Mouse (Mus musculus) cerebellum, adult 11 months (tissue): Measurements from ENCODE around the gene Mdc1.
A peak's percentile ranks its signal among the peaks of the same experiment; 100 is the strongest.

Experiments used
- DNase-seq: peaks from one replicate; pipeline ENCODE4 v3.0.0; 2022

The Mdc1 gene

GRCm38 (mm10) chr17:35859371-35859770, 18.1 kb downstream of the Mdc1 start:
- no peak for DNase-seq

- DNase-seq = no peak
Observed at GRCm38 (mm10) chr17:35859835-35860234, 18.5 kb downstream of the Mdc1 start.

DNA sequence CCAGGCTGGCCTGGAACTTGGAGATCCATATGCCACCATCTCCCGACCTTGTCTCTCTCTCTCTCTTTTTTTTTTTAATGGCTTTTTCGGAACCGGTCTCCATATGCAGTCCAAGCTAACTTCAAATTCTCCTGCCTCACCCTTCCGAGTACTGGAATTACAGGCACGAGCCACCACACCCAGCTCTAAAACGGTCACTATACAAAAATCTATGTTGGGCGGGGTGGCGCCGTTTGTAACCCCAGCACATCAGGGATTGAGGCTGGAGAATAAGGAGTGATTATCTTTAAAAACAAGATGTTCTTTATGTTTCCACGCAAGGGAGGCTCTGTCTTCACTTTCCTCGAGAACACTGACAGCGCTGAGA, 19.5 kb downstream of the Mdc1 start:
- DNase-seq = no peak

DNA sequence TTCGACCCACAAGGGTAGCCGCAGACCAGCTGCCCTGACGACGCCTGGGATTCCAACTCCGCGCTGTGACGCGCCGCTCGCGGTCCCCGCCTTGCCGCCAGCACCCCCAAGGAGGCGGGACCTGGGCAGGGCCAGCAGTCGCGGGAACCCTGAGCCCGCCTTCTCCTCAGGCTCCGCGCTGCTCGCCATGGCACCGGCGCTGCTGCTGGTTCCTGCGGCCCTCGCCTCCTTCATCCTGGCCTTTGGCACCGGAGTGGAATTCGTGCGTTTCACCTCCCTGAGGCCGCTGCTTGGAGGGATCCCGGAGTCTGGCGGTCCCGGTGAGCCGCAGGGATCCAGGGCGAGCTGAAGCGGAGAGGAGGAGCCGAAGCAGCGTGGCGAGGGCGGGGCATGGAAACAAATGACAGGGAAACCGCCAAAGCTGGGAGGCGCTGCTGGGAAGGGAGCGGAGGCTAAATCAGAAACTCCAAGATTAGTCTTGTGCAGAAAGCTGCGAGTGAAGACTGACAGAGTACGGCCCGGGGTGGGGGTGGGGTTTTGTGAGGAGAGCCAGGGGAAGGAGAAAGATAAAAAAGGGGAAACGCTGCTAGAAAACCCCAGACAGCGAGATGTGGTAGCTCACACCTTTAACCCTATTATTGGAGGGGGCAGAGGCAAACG, 20.0 kb downstream of the Mdc1 start, which contains the start of gene Nrm:
Nrm (plus strand) TSS at position 121 of the 660 bp plus-strand sequence.
- peak; percentile 87 for DNase-seq

GRCm38 (mm10) chr17:35864832-35865353, 23.6 kb downstream of the Mdc1 start:
- no peak for DNase-seq

GRCm38 (mm10) chr17:35865481-35866280, 24.4 kb downstream of the Mdc1 start, which contains the start of gene Ppp1r18:
Gene Ppp1r18, plus strand, starts transcription at chr17:35865593.
- DNase-seq = no peak

GRCm38 (mm10) chr17:35866281-35866831, 25.0 kb downstream of the Mdc1 start:
- DNase-seq = no peak

DNA sequence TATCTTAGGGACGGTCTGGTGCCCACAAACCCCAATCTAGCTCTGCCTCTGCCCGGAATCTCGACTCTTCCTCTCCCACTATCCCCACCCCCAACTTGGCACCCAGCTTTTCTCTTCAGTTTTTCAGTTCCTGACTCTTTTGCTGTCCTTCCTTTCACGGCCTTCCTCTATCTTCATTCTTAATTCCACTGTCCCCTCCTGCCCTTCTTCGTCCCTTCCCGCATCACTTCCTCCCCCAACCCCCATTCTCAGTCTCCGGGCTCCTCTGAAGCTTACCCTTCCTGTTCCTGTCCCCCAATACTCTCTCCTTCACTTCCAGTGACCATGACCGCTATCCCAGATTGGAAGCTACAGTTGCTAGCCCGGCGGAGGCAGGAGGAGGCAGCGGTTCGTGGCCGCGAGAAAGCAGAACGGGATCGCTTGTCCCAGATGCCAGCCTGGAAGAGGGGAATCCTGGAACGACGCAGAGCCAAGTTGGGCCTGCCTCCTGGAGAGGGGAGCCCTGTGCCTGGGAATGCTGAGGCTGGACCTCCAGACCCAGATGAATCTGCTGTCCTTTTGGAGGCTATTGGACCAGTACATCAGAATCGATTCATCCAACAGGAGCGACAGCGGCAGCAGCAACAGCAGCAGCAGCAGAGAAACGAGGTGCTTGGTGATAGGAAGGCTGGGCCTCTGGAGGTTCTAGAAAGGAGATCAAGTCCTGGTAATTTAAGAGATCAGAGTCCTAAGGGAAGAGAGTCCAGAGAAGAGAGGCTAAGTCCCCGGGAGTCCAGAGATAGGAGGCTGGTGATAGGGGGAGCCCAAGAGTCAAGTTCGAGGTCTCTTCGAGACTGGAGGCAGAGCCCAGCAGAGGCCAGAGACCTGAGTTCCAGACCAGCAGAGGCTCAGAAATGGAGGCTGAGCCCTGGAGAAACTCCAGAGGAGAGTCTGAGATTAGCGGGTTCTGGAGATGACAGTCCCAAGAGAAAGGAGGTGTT, 25.9 kb downstream of the Mdc1 start:
- no peak for DNase-seq

DNA sequence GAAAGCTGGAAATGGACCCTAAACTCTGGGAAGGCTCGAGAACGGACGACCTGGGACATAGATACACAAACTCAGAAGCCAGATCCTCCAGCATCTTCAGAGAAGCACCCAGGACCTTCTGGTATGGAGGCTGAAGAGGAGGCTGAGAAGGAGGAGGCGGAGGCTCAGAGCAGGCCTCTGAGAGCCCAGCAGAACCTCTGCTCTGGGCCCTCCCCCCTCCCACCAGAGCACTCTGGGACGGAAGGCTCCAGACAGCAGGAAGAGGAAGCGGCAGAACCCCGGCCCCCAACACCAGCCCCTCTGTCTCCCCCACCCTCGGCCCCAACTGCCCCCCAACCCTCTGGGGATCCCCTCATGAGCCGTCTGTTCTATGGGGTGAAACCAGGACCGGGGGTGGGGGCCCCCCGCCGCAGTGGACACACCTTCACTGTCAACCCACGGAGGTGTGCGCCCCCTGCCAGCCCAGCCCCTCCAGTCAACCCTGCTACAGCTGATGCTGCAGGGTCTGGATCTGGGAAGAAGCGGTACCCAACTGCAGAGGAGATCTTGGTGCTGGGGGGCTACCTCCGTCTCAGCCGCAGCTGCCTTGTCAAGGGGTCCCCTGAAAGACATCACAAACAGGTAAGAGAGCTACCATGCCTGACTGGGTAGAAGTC, 27.0 kb downstream of the Mdc1 start:
- DNase-seq = no peak

DNA sequence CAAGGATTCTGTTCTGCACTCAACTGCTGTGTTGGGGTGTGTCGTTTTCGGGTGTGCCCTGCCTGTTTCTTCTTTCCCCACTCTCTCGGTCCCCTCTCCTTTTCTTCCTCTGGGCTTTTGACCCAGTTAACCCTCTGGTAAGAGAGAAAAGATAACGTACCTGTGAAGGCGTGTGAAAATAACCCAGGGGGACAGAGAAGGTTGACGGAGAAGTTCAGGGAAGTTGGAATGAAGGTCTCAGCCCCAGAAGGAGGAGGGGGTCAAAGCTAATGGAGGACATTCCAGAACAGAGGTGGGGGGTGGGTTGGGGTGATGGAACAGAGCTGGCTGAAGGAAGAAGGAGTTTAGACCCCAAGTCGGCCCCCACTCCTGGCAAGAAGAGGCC, 27.6 kb downstream of the Mdc1 start:
- DNase-seq = no peak

DNA sequence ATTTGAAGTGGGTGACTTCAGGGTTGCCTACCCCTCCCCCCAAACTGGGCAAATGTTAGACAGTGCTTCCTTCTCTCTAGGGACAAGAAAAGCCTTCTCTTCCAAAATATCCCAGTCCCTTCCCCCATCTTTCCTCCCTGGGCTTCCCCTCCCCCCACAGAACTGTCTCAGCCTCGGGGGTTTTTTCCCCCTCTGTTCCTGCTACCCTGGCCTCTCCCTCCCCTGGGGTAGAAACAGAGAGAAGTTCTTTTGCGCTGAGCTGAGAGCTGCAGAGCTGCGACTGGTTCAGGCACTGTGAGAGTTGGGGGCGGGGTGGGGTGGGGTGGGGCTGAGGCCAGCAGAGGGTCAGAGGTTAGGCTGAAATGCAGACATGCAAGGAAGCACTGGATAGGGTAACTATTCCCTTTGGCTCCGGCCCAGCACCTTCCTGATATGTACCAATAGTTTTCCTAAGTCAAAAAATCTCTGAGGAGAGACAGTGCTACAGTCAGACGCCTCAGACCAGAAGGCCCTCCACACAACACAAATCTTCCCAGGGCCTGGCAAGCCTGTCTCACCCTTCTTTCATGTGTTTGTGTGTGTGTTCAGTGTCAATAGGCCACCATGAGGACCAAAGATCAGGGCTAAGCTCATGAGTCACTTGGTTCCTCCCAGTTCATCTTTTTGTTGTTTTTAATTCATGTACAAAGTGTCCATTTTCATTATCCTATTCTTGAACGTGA, 28.2 kb downstream of the Mdc1 start:
- DNase-seq = no peak

DNA sequence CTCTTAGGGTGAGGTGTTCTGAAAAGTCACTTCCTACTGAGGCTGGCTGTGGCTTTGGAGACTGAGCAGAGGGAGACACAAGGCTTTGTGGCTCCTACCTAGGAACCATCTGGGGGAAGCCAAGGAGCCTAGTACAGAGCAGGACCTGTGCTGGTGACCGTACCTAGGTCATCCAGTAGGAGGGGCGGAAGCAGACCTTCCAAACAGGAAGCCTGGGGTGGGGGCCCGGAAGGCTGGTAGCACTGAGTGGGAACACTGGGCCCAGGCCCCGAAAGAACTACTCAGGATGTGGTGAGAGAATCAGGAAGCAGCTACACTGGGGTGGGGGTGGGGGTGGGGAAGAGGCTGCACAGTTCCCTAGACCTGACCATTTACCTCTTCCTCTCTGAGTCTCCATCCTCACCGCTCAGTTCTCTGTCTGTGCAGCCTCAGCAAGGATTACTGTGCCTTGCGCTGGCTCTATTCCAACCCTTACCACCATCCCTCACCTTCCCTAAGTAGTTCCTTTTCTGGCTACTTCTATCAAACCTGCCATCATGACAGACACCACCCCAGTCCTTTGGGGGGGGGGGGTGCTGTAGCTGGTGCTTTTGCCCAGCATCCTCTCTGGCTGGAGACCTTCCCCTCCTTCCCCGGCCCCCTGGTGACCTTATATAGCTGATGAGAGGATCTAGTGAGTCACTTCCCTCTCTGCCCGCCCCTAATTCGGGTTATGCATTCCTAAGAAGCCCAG, 29.0 kb downstream of the Mdc1 start:
- no peak for DNase-seq

DNA sequence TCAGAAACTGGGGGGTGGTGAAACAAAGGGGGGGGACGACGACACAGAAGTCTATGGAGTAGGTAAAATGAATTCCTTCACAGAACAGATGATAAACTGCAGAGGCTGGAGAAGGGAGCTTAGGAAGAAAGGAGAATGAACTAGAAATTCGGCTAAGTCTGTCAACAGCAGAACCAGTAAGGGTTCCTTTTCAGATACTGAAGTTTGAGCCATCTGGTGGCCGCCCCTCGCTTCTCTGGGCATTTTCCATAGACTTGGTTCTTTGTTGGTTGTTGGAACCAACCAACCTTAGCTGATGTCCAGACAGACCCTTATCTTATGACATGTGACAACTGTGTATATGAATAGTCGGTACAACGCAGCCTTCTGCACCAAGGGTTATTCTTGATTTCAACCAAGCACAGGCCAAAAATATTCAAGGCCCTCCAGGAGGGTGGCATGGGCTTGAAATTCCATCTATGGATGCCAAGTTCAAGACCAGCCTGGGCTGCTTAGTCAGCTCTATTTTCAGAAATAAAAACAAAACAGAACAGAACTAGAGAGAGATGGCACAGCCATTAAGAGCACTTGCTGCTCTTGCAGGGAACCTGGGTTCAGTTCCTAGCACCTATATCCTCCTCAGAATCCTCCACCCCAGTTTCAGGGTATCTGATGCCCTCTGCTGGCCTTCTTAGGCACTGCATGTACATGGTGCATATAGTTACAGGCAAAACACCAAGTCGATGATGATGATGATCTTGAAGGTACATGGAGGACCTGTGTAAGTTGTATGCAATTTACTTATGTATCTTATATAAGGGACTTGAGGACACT, 29.8 kb downstream of the Mdc1 start:
- no peak for DNase-seq

GRCm38 (mm10) chr17:35873774-35874519, 32.6 kb downstream of the Mdc1 start:
- peak; percentile 85 for DNase-seq

- DNase-seq = no peak
Observed at GRCm38 (mm10) chr17:35874721-35875120, 33.4 kb downstream of the Mdc1 start.

- DNase-seq = peak; percentile 91
Observed at GRCm38 (mm10) chr17:35879245-35880057, 38.1 kb downstream of the Mdc1 start, which contains the start of gene Dhx16. Gene Dhx16, plus strand, starts transcription at chr17:35879819.

DNA sequence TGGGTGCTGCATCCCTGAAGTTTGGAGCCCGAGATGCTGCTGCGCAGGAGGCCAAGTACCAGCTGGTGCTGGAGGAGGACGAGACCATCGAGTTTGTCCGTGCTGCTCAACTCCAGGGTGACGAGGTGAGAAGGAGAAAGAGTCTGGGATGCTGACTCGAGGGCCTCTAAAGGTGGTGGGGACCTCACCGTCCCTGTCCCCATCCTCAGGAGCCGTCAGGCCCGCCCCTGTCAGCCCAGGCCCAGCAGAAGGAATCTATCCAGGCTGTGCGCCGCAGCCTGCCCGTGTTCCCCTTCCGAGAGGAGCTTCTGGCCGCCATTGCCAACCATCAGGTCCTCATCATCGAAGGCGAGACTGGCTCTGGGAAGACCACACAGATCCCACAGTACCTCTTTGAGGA, 41.6 kb downstream of the Mdc1 start:
- DNase-seq = no peak

DNA sequence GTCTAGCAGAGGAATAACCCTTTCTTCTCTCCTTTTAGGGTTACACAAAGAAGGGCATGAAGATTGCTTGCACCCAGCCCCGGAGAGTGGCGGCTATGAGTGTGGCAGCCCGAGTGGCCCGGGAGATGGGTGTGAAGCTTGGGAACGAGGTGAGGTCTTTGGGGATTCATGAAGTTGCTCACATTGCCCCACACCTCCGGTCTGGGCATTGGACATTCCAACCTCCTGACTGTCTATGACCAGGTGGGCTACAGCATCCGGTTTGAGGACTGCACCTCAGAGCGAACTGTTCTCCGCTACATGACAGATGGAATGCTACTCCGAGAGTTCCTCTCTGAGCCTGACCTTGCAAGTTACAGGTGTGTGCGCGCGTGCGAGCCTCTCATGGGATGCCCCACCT, 42.5 kb downstream of the Mdc1 start:
- DNase-seq = no peak
